Mouse (Mus musculus) kidney, postnatal 25 days (tissue): ENCODE measurements around the gene Eml2.
A peak's percentile ranks its signal among the peaks of the same experiment; 100 is the strongest.

Experiments
- DNase-seq, 2 experiments: peaks; one replicate each; pipeline ENCODE4 v3.0.0; 2021; ENCODE audit warnings: mixed read lengths in 2 of 2

Gene Eml2

GRCm38 (mm10) chr7:19231849-19232248 lies 55.6 kb downstream of the Eml2 start:
- peak; percentile 39 to 70 for DNase-seq

GRCm38 (mm10) chr7:19234652-19235051 lies 58.4 kb downstream of the Eml2 start:
- DNase-seq, result no peak

GRCm38 (mm10) chr7:19235092-19235671 lies 59.0 kb downstream of the Eml2 start:
- no peak for DNase-seq

GRCm38 (mm10) chr7:19236411-19236810 lies 60.2 kb downstream of the Eml2 start:
- no peak for DNase-seq

GRCm38 (mm10) chr7:19238344-19238743 lies 62.1 kb downstream of the Eml2 start:
- DNase-seq, result no peak

- peak; percentile 88 to 96 for DNase-seq
Measured at GRCm38 (mm10) chr7:19239423-19239822, 63.2 kb downstream of the Eml2 start.

- no peak for DNase-seq
Measured at GRCm38 (mm10) chr7:19239986-19240385, 63.8 kb downstream of the Eml2 start.

- DNase-seq, result no peak
Measured at GRCm38 (mm10) chr7:19240905-19241463, 64.8 kb downstream of the Eml2 start.

GRCm38 (mm10) chr7:19242005-19242404 lies 65.8 kb downstream of the Eml2 start:
- DNase-seq, result no peak

- no peak for DNase-seq
Measured at GRCm38 (mm10) chr7:19243858-19244257, 67.6 kb downstream of the Eml2 start.

- DNase-seq, result no peak
Measured at GRCm38 (mm10) chr7:19245083-19245482, 68.9 kb downstream of the Eml2 start.

GRCm38 (mm10) chr7:19246855-19247254 lies 70.6 kb downstream of the Eml2 start:
- DNase-seq, result no peak

- DNase-seq, result no peak
Measured at GRCm38 (mm10) chr7:19247511-19247910, 71.3 kb downstream of the Eml2 start.

- DNase-seq, result no peak
Measured at GRCm38 (mm10) chr7:19252078-19252477, 75.9 kb downstream of the Eml2 start.

GRCm38 (mm10) chr7:19253437-19253836 lies 77.2 kb downstream of the Eml2 start:
- DNase-seq, result peak in 1 of 2 experiments; percentile 43

GRCm38 (mm10) chr7:19255395-19255794 lies 79.2 kb downstream of the Eml2 start:
- no peak for DNase-seq
